Mouse (Mus musculus) lung, postnatal 0 days (tissue): ENCODE measurements around the gene Slamf1. TPM values are rescaled to one million over a fixed set of nuclear protein-coding genes. Genes with fewer than 3 reads are reported as not detected.

Source experiments
- ATAC-seq: fragments of 200-750 bp; cut with Nextera tagmentation; 2 replicates; pipeline ENCODE4 v1.8.0; 2017; ENCODE audit warnings: moderate library complexity
- DNase-seq: peaks from one replicate; pipeline ENCODE4 v3.0.0-alpha.2; 2016; ENCODE audit warnings: low spot score
- H3K27ac ChIP-seq: fragments of 300-500 bp; sonication (generic); 2 replicates; pipeline ENCODE4 v1.5.1; 2014; ENCODE audit warnings: antibody characterized with exemption, mild to moderate bottlenecking, low read length, mixed read lengths
- H3K27me3 ChIP-seq: fragments of 300-500 bp; sonication (generic); replicated peaks from 2 replicates; pipeline ENCODE4 v1.6.1; 2014; ENCODE audit warnings: low read length, mixed read lengths; ENCODE audit not compliant: insufficient read depth
- H3K36me3 ChIP-seq: fragments of 300-500 bp; sonication (generic); 2 replicates; pipeline ENCODE4 v1.6.1; 2014; ENCODE audit warnings: low read length, mixed read lengths; ENCODE audit not compliant: insufficient read depth
- H3K4me1 ChIP-seq: fragments of 300-500 bp; sonication (generic); 2 replicates; pipeline ENCODE4 v1.6.1; 2014; ENCODE audit warnings: antibody characterized with exemption, low read depth, low read length, mixed read lengths; ENCODE audit not compliant: insufficient read depth
- H3K4me2 ChIP-seq: fragments of 300-500 bp; sonication (generic); replicated peaks from 2 replicates; pipeline ENCODE4 v1.6.1; 2014; ENCODE audit warnings: low read depth, mild to moderate bottlenecking, low read length, moderate library complexity, mixed read lengths
- H3K4me3 ChIP-seq: fragments of 300-500 bp; sonication (generic); 2 replicates; pipeline ENCODE4 v1.5.1; 2014; ENCODE audit warnings: low read depth, low read length
- H3K9ac ChIP-seq: fragments of 300-500 bp; sonication (generic); replicated peaks from 2 replicates; pipeline ENCODE4 v1.6.1; 2014; ENCODE audit warnings: low read depth, mild to moderate bottlenecking
- H3K9me3 ChIP-seq: fragments of 300-500 bp; sonication (generic); 2 replicates; pipeline ENCODE4 v1.6.1; 2016; ENCODE audit warnings: low read length, mixed read lengths
- CTCF ChIP-seq: IDR thresholded peaks from 2 replicates; pipeline ENCODE4 v1.5.1; 2016; ENCODE audit warnings: antibody characterized with exemption, mild to moderate bottlenecking
- EP300 ChIP-seq: IDR thresholded peaks from 2 replicates; pipeline ENCODE4 v1.6.1; 2016; ENCODE audit warnings: antibody characterized with exemption, mild to moderate bottlenecking, control low read depth
- WGBS: fragments of 180-500 bp; shearing (Covaris S2); extraction: QIAGEN DNeasy Blood & Tissue Kit; methylation state at CpG from one replicate; pipeline ENCODE4 v1.1.7; 2014; 5-methylcytosine and 5-hydroxymethylcytosine counted together
- polyA plus RNA-seq: library from polyadenylated mRNA; unstranded; fragments of >200 nt; fragmentation: Nextera tagmentation; extraction: Ambion mirVana; gene quantifications from 2 replicates; pipeline ENCODE4 v1.2.1, GENCODE M21; 2015

Slamf1 gene
- polyA plus RNA-seq, 1 experiment from 2014 or later: 1.0 TPM

GRCm38 (mm10) chr1:171845035-171845754 lies 78.3 kb downstream of the Slamf1 start:
- TF ChIP-seq EP300 (no peak), CTCF (no peak)
- Histone ChIP-seq H3K27ac (no peak overlapping the region), H3K9ac (no peak overlapping the region), H3K9me3 (no peaks in the 10 kb centered on the region), H3K36me3 (no peaks in the 10 kb centered on the region), H3K4me3 (no peak overlapping the region), H3K4me1 (no peaks in the 10 kb centered on the region), H3K4me2 (no peak overlapping the region), H3K27me3 (no peaks in the 10 kb centered on the region)
- no peak for ATAC-seq
- WGBS: 61% methylated on average over 5 of the region's 5 CpGs
- DNase-seq: no peak

GRCm38 (mm10) chr1:171848201-171848600 lies 81.3 kb downstream of the Slamf1 start:
- H3K4me3 ChIP-seq: no peak overlapping the region

GRCm38 (mm10) chr1:171848757-171849156 lies 81.8 kb downstream of the Slamf1 start:
- no peaks in the 10 kb centered on the region for H3K27me3 ChIP-seq
- DNase-seq: no peak
- TF ChIP-seq CTCF (no peak), EP300 (no peak)
- H3K4me1 ChIP-seq: no peaks in the 10 kb centered on the region
- H3K27ac ChIP-seq: no peak overlapping the region
- H3K9me3 ChIP-seq: no peaks in the 10 kb centered on the region
- no peak overlapping the region for H3K4me3 ChIP-seq
- H3K9ac ChIP-seq: no peak overlapping the region
- no peaks in the 10 kb centered on the region for H3K36me3 ChIP-seq
- no peak for ATAC-seq
- WGBS: 70% methylated on average over 4 of the region's 4 CpGs
- no peak overlapping the region for H3K4me2 ChIP-seq

More at GRCm38 (mm10) chr1:171848201-171848600, 81.3 kb downstream of the Slamf1 start:
- Histone ChIP-seq H3K9ac (no peak overlapping the region), H3K27me3 (no peaks in the 10 kb centered on the region), H3K9me3 (no peaks in the 10 kb centered on the region), H3K4me2 (no peak overlapping the region), H3K4me1 (no peaks in the 10 kb centered on the region), H3K27ac (no peak overlapping the region), H3K36me3 (no peaks in the 10 kb centered on the region)
- TF ChIP-seq CTCF: no peak
- TF ChIP-seq EP300: no peak
- no peak for ATAC-seq
- DNase-seq: no peak

- Histone ChIP-seq H3K27me3 (no peaks in the 10 kb centered on the region), H3K4me2 (no peak overlapping the region), H3K4me3 (no peak overlapping the region), H3K4me1 (no peaks in the 10 kb centered on the region), H3K27ac (no peak overlapping the region), H3K36me3 (no peaks in the 10 kb centered on the region), H3K9ac (no peak overlapping the region), H3K9me3 (no peaks in the 10 kb centered on the region)
- TF ChIP-seq CTCF (no peak), EP300 (0 out of 2 replicates have a peak, but pooled peaks have one; percentile 8)
- peak; percentile 59; the same call in 1 of the 2 replicates for ATAC-seq
- peak; percentile 57 for DNase-seq
- WGBS: 76% methylated on average over 5 of the region's 5 CpGs
Measured at GRCm38 (mm10) chr1:171849454-171849853, 82.5 kb downstream of the Slamf1 start.

Other genes with a start within 250 kb of the Slamf1 start
- not detected in 2 replicates for gene Itln1, start 231.8 kb upstream of the Slamf1 start, polyA plus RNA-seq
- 1.7 and 1.8 TPM in 2 replicates for gene Cd244a, start 207.9 kb upstream of the Slamf1 start, polyA plus RNA-seq
- 0.55 and 0.84 TPM in 2 replicates for gene Ly9, start 159.7 kb upstream of the Slamf1 start, polyA plus RNA-seq
- 0.55 and 0.56 TPM in 2 replicates for gene Slamf7, start 114.1 kb upstream of the Slamf1 start, polyA plus RNA-seq
- 11.0 and 11.7 TPM in 2 replicates for gene Cd48, start 85.1 kb upstream of the Slamf1 start, polyA plus RNA-seq
- 7.3 and 8.3 TPM in 2 replicates for gene Cd84, start 72.6 kb downstream of the Slamf1 start, polyA plus RNA-seq
- gene Gm10521, start 128.5 kb downstream of the Slamf1 start, polyA plus RNA-seq: 0.10 TPM in 1 of 2 replicates, not detected in the other
- gene Slamf6, start 150.4 kb downstream of the Slamf1 start, polyA plus RNA-seq: 0.74 and 1.5 TPM in 2 replicates